Mouse (Mus musculus) v-Abl transformed pro-B cells (cell line): ENCODE measurements around the gene Dgat2l6.

Source experiments
- in situ Hi-C, 2 experiments: fragments of 400-800 bp; cut with MboI; formaldehyde crosslinking; loops; one replicate each; pipeline ENCODE4 v1.15.1; 2025; ENCODE audit not compliant: unreplicated experiment in 2 of 2

Dgat2l6 gene

GRCm38 (mm10) chrX:100524471-100524870, at the start of gene Dgat2l6:
Dgat2l6 (plus strand) TSS chrX:100524838.
- in situ Hi-C loops: no loop called here

DNA sequence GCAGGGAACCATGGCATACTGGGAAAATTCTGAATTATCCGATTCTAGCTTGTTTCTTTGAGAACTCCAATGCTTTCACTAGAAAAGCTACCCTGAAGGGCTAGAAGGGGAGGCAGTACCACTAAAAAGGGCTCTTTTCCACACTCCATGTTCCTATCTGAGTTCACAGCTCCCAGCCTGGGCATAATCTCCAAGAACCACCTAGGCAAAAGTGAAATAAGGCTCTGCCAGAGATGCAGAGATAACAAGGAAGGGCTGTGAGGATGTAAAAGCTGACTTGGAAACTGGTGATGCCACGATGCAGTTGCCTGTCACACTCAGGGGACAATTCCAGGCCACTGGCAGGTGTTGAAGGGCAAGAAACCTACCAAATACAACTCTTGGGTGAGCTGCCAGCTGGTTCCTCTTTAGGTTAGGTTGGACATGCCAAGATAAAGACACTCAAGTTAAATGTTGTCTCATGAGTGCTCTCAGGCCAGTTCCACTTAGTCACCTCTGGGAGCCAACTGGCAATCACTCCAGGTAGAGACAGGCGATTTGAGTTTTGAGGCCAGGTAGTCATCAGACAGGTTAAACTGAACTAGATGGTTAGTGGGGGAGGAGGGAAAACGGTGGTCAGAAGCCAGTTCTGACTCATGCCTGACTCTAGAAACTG, 48.9 kb upstream of the Dgat2l6 start:
- in situ Hi-C loops: loop anchor here (5.0 to 25.0 kb wide), 4 partner anchors 81 to 1343 kb away; partner anchors contain the start of gene Tmem28 (in 1 of the 2)

- in situ Hi-C loops: loop anchor here (5.0 to 25.0 kb wide), 3 partner anchors 668 to 1348 kb away; partner anchors contain the start of gene Tmem28 (in 1 of the 2)
Measured at GRCm38 (mm10) chrX:100480317-100480716, 44.3 kb upstream of the Dgat2l6 start.

DNA sequence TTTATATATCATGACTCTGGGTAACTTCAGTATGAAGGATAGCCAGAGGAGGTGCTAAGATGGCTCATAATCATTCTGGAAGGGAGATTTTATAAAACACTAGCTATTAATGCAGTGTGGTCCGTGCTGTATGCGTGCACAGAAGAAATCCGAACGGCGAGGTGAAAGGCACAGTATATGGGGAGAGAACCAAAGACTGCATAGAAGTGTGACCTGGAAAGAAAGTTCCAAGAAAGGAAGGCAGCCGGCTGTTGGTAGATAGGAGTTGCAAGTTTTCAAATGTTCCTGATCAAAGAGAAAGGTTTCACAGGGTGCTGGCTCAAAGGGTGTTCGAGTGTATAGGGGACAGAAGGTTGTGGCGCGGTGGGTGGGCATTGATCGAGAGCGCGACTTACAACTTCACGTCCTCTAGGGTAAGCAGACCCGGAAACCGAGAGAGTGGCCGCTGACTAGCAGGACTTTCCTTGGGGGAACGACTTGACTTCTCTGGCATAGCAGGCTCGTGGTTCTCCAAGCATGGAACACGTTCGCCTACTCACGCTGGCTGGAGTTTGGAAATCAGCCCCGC, 31.1 kb upstream of the Dgat2l6 start:
- in situ Hi-C loops: loop anchor here (10.0 to 25.0 kb wide), 3 partner anchors 241 to 844 kb away; partner anchors contain the start of gene Tmem28 (in 1 of the 2)

DNA sequence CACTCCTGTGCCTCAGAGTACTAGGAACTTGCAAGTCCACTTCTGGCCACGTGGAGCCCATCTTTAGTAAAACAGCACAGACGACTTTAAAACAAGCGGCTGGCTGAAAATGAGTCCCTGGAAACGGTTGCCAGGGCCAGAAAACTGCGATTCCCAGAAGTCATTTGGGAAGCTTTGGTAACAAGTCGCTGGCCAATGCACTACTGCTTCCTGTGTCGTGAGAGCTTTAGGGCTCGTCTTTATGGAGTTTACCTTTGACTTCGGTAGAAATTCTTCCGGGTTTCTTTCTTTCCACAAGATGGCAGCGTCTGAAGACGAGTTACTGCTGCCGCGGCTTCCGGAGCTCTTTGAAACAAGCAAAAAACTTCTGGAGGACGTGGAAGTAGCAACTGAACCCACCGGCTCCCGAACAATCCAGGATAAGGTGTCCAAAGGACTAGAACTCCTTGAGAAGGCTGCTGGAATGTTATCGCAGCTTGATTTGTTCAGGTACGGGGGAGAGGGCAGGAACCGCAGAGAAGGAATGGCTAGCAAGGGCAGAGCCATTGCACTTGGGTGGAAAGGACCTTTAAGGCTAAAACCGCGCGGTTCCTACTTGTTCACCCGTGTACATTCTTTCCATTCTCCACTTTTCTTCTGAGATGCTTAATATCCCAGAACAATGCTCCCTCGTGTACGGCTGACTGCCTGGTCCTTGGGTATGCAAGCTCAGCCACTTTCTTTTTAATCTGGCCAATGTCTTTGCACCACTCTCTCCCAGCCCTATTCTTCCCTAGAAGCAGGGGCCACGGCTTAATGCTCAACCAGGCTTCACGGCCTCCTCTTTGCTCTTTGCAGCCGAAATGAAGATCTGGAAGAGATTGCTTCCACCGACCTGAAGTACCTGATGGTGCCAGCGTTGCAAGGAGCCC, 30.3 kb upstream of the Dgat2l6 start, which contains the start of gene Igbp1:
Gene Igbp1, plus strand, starts transcription at position 224 of the 911 bp plus-strand sequence.
- in situ Hi-C loops: loop anchor here (10.0 to 25.0 kb wide), 3 partner anchors 240 to 843 kb away; partner anchors contain the start of gene Tmem28 (in 1 of the 2)

- in situ Hi-C loops: no loop called here
Measured at GRCm38 (mm10) chrX:100504175-100504851, 20.3 kb upstream of the Dgat2l6 start.

DNA sequence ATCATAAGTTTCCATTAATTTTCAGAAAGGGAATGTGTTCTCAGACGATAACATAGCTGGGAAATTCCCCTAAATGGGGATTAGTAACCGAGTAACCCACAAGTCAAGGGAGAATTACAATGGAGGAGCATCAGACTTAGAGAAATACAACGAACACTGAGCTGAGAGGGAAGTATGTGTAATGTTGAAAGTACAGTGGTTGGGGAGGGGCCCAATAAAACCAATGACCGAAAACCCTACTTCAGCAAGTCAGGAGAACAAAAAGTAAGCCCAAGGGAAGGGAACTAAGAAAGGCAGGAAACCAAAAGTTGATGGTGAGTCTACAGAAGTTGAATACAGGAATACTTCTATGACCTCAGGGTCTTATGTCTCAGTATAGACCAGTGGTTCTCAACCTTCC, 16.5 kb upstream of the Dgat2l6 start:
- in situ Hi-C loops: no loop called here

DNA sequence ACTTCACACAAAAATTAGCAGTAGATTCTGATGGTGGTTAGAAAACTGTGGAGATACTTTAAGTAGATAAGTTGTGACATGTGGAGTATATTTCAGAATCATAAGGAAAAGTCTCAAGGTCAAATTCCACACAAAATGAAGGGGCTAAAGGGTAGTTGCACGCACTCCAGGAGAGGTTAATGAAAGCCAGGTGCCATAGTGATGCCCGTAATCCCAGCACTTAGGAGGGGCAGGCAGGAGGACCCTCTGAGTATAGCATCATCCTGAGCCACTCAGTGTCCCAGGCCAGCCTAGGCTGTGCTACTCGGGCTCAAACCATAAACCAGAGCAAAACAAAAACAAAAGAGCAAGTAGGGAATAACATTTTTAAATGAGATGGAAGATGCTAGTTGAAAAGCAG, 14.7 kb upstream of the Dgat2l6 start:
- in situ Hi-C loops: no loop called here

- in situ Hi-C loops: no loop called here
Measured at GRCm38 (mm10) chrX:100516683-100517082, 8.0 kb upstream of the Dgat2l6 start.

- in situ Hi-C loops: no loop called here
Measured at GRCm38 (mm10) chrX:100517626-100518025, 7.0 kb upstream of the Dgat2l6 start.

GRCm38 (mm10) chrX:100518532-100518931, 6.1 kb upstream of the Dgat2l6 start:
- in situ Hi-C loops: no loop called here

GRCm38 (mm10) chrX:100556026-100556425, 31.4 kb downstream of the Dgat2l6 start:
- in situ Hi-C loops: no loop called here

- in situ Hi-C loops: no loop called here
Measured at GRCm38 (mm10) chrX:100565696-100566095, 41.1 kb downstream of the Dgat2l6 start.

- in situ Hi-C loops: no loop called here
Measured at GRCm38 (mm10) chrX:100571951-100572350, 47.3 kb downstream of the Dgat2l6 start, which contains the start of gene Awat1. Awat1 (plus strand) TSS chrX:100572251.

GRCm38 (mm10) chrX:100594791-100595190, 70.2 kb downstream of the Dgat2l6 start, which contains the start of gene P2ry4:
P2ry4 (minus strand) TSS chrX:100594869.
- in situ Hi-C loops: no loop called here
